Mouse (Mus musculus) embryonic facial prominence, embryonic 14.5 days (tissue): Measurements from ENCODE around the gene 4930505A04Rik. TPM values are rescaled to one million over a fixed set of nuclear protein-coding genes. Genes with fewer than 3 reads are reported as not detected.

Source experiments
- ATAC-seq: fragments of 200-750 bp; cut with Nextera tagmentation; 2 replicates; pipeline ENCODE4 v1.8.0; 2017; ENCODE audit warnings: low read depth, moderate number of reproducible peaks, moderate TSS enrichment
- DNase-seq: peaks from one replicate; pipeline ENCODE4 v3.0.0-alpha.2; 2015; ENCODE audit warnings: low spot score
- H3K27ac ChIP-seq: fragments of 300-500 bp; sonication (generic); replicated peaks from 2 replicates; pipeline ENCODE4 v1.5.1; 2014; ENCODE audit warnings: low read depth, mild to moderate bottlenecking, low read length, moderate library complexity
- H3K27me3 ChIP-seq: fragments of 300-500 bp; sonication (generic); replicated peaks from 2 replicates; pipeline ENCODE4 v1.6.1; 2014; ENCODE audit warnings: low read length; ENCODE audit not compliant: control insufficient read depth, insufficient read depth
- H3K36me3 ChIP-seq: fragments of 300-500 bp; sonication (generic); 2 replicates; pipeline ENCODE4 v1.6.1; 2014; ENCODE audit warnings: low read length, mixed read lengths; ENCODE audit not compliant: control insufficient read depth, insufficient read depth
- H3K4me1 ChIP-seq: fragments of 300-500 bp; sonication (generic); 2 replicates; pipeline ENCODE4 v1.6.1; 2014; ENCODE audit warnings: antibody characterized with exemption, low read length; ENCODE audit not compliant: control insufficient read depth, insufficient read depth
- H3K4me2 ChIP-seq: fragments of 300-500 bp; sonication (generic); 2 replicates; pipeline ENCODE4 v1.6.1; 2014; ENCODE audit warnings: low read depth, mild to moderate bottlenecking, low read length, moderate library complexity, mixed read lengths
- H3K4me3 ChIP-seq: fragments of 300-500 bp; sonication (generic); 2 replicates; pipeline ENCODE4 v1.5.1; 2014; ENCODE audit warnings: low read depth, mild to moderate bottlenecking, low read length
- H3K9ac ChIP-seq: fragments of 300-500 bp; sonication (generic); 2 replicates; pipeline ENCODE4 v1.6.1; 2014; ENCODE audit warnings: low read depth, mild to moderate bottlenecking, low read length, moderate library complexity, mixed read lengths
- H3K9me3 ChIP-seq: fragments of 300-500 bp; sonication (generic); 2 replicates; pipeline ENCODE4 v1.6.1; 2016; ENCODE audit warnings: low read length; ENCODE audit not compliant: control insufficient read depth
- WGBS: fragments of 180-500 bp; shearing (Covaris S2); extraction: QIAGEN DNeasy Blood & Tissue Kit; methylation state at CpG from one replicate; pipeline ENCODE4 v1.1.7; 2014; 5-methylcytosine and 5-hydroxymethylcytosine counted together
- polyA plus RNA-seq: library from polyadenylated mRNA; unstranded; fragments of >200 nt; fragmentation: Nextera tagmentation; extraction: Ambion mirVana; gene quantifications from 2 replicates; pipeline ENCODE4 v1.2.1, GENCODE M21; 2014

The 4930505A04Rik gene
- polyA plus RNA-seq, 1 experiment from 2014 or later, result 0.39 TPM

DNA sequence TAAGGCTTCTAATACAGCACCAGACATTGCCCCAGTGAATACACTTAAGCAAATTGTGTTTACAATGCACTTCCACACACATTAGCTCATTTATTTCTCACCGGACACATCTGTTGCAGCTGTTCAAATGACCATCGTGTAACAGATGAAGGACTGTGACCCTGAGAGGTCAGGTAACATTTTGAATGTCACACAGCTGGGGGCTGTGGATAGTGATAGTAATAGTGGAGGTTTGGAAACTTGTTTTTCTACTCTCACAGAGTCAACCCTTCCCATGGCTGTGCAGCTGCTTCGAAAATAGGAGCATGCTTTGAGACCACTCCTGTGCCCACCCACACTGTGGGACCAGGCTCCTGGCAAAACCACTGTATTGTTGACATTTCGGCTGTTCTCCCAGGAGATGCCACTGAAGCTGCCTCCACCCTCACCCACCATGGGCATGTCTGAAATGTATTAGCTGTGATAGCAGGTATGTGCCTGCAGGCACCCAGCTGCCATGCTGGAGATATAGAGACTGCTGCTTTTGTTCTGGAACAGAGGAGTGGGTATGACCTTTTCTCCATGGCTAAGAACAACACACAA lies 66.9 kb downstream of the 4930505A04Rik start:
- peak overlapping the region; percentile 53 for H3K27ac ChIP-seq
- peak; percentile 41; the same call in 1 of the 2 replicates for ATAC-seq
- 20% methylated on average over 4 of the region's 4 CpGs for WGBS

DNA sequence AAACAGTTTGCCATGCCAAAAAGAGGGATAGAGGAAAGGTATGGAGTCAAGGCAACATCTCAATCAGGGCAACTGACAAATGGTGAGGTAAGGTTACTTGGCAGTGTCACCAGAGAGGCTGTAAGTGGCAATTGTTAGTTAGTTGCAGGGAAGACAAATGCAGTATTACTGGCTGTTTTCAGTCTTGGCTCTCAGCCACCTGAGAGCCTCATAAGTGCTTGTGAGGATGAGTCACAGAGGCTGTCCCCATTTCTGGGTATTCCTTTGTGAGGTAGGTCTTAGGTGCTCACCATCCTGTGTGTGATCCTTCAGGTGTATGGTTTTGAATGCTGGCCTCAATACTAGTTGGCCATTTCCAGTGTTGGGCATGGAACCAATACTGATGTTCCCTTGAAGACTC lies 77.3 kb downstream of the 4930505A04Rik start:
- H3K4me1 ChIP-seq, result no peaks in the 10 kb centered on the region
- H3K27me3 ChIP-seq, result no peaks in the 10 kb centered on the region
- H3K9ac ChIP-seq, result no peak overlapping the region
- no peak overlapping the region for H3K4me2 ChIP-seq
- no peak overlapping the region for H3K27ac ChIP-seq
- peak; percentile 4 for DNase-seq
- no peak for ATAC-seq
- H3K4me3 ChIP-seq, result no peak overlapping the region
- H3K9me3 ChIP-seq, result no peaks in the 10 kb centered on the region
- no peaks in the 10 kb centered on the region for H3K36me3 ChIP-seq

More for the DNA sequence above, 66.9 kb downstream of the 4930505A04Rik start:
- H3K4me1 ChIP-seq, result peaks cover 9% of the 10 kb centered on the region
- DNase-seq, result peak; percentile 12
- H3K9ac ChIP-seq, result no peak overlapping the region
- no peak overlapping the region for H3K4me2 ChIP-seq
- H3K4me3 ChIP-seq, result no peak overlapping the region
- H3K9me3 ChIP-seq, result no peaks in the 10 kb centered on the region
- H3K27me3 ChIP-seq, result no peaks in the 10 kb centered on the region
- H3K36me3 ChIP-seq, result no peaks in the 10 kb centered on the region

DNA sequence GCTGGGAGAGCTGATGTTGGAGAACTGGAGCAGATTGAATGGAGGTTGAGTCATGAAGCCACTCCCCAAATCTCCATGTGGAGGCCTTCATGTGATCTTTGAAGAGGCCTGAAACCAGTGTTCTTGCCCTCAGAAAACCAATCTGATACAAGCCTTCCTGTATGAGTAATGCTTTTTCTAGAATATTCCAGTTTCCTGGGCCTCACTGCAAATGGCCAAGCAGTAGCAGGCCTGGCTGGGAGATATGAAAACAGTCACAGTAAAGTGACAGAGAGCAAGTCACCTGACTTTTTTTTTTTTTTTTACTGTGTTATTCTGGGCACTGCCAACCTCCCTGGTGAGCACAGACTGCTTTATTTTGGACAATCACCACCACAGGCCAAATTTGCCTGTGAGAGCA lies 88.6 kb downstream of the 4930505A04Rik start:
- Histone ChIP-seq H3K4me2 (no peak overlapping the region), H3K9ac (no peak overlapping the region), H3K4me1 (no peaks in the 10 kb centered on the region), H3K4me3 (no peak overlapping the region), H3K9me3 (0 out of 2 replicates have a peak, but pooled peaks cover 5% of the 10 kb centered on the region), H3K27ac (no peak overlapping the region), H3K27me3 (no peaks in the 10 kb centered on the region), H3K36me3 (no peaks in the 10 kb centered on the region)
- DNase-seq, result no peak
- no peak for ATAC-seq

Other genes with a start within 250 kb of the 4930505A04Rik start
- gene Sptbn1, start 203.7 kb downstream of the 4930505A04Rik start, polyA plus RNA-seq, result 136 and 139 TPM in 2 replicates
- gene Acyp2, start 177.8 kb upstream of the 4930505A04Rik start, polyA plus RNA-seq, result 13.4 and 16.7 TPM in 2 replicates